Mouse (Mus musculus): Measurements from ENCODE around the gene Hist1h2bg. TPM values are rescaled to one million over a fixed set of nuclear protein-coding genes. Genes with fewer than 3 reads are reported as not detected.
"Not testable (repeated sequence)": the region's sequence is repeated elsewhere in the genome, so short reads cannot be mapped to it uniquely, and the experiment has no call there.

The Hist1h2bg gene
- polyA plus RNA-seq, 1 experiment: 9.9 TPM

- H3ac ChIP-seq (ENCODE audit: control insufficient read depth, insufficient read length, low read depth): peak overlapping the region; percentile 93
- no peaks in the 10 kb centered on the region for H3K27me3 ChIP-seq (ENCODE audit: control insufficient read depth, insufficient read depth, insufficient read length)
- peak; percentile 37 for TF ChIP-seq CEBPB (IDR thresholded peaks at IDR 0.05; ENCODE audit: low read depth)
- TF ChIP-seq MYOG (IDR thresholded peaks at IDR 0.05; ENCODE audit: control insufficient read depth, extremely low read depth, insufficient read length): no peak
- TF ChIP-seq MYOD1 (IDR thresholded peaks at IDR 0.05; ENCODE audit: control insufficient read depth, insufficient read length, low read depth): no peak
- peak overlapping the region; percentile 47 for H3K4me3 ChIP-seq (ENCODE audit: insufficient read depth, poor library complexity, severe bottlenecking)
- no peaks in the 10 kb centered on the region for H3K79me3 ChIP-seq (ENCODE audit: low read depth)
- H3K79me2 ChIP-seq (ENCODE audit: control insufficient read depth, insufficient read depth): no peaks in the 10 kb centered on the region
- H3K36me3 ChIP-seq (ENCODE audit: control insufficient read depth, insufficient read depth): no peaks in the 10 kb centered on the region
Measured at GRCm38 (mm10) chr13:23554925-23555838, 16.0 kb upstream of the Hist1h2bg start.

- peak overlapping the region; percentile 93 for H3ac ChIP-seq (ENCODE audit: control insufficient read depth, insufficient read length, low read depth)
- H3K27me3 ChIP-seq (ENCODE audit: control insufficient read depth, insufficient read depth, insufficient read length): no peaks in the 10 kb centered on the region
- H3K4me3 ChIP-seq (ENCODE audit: insufficient read depth, poor library complexity, severe bottlenecking): peak overlapping the region; percentile 47
- no peaks in the 10 kb centered on the region for H3K79me3 ChIP-seq (ENCODE audit: low read depth)
- no peaks in the 10 kb centered on the region for H3K36me3 ChIP-seq (ENCODE audit: control insufficient read depth, insufficient read depth)
- H3K79me2 ChIP-seq (ENCODE audit: control insufficient read depth, insufficient read depth): no peaks in the 10 kb centered on the region
- TF ChIP-seq MAX (IDR thresholded peaks at IDR 0.05) (peak; percentile 60), CEBPB (IDR thresholded peaks at IDR 0.05; ENCODE audit: low read depth) (no peak)
Measured at GRCm38 (mm10) chr13:23555839-23556416, 15.3 kb upstream of the Hist1h2bg start.

- no peaks in the 10 kb centered on the region for H3K79me3 ChIP-seq (ENCODE audit: low read depth)
- H3K79me2 ChIP-seq (ENCODE audit: control insufficient read depth, insufficient read depth): no peaks in the 10 kb centered on the region
- no peak overlapping the region for H3ac ChIP-seq (ENCODE audit: control insufficient read depth, insufficient read length, low read depth)
- H3K36me3 ChIP-seq (ENCODE audit: control insufficient read depth, insufficient read depth): no peaks in the 10 kb centered on the region
- H3K27me3 ChIP-seq (ENCODE audit: control insufficient read depth, insufficient read depth, insufficient read length): no peaks in the 10 kb centered on the region
- TF ChIP-seq FOSL1 (IDR thresholded peaks at IDR 0.05; ENCODE audit: insufficient read depth, low read length, poor library complexity, severe bottlenecking): no peak
- TF ChIP-seq MYOG (IDR thresholded peaks at IDR 0.05; ENCODE audit: control insufficient read depth, extremely low read depth, insufficient read length): no peak
- no peak for TF ChIP-seq MAX (IDR thresholded peaks at IDR 0.05)
- no peak for TF ChIP-seq USF1 (IDR thresholded peaks at IDR 0.05; ENCODE audit: low read depth)
- TF ChIP-seq CEBPB (IDR thresholded peaks at IDR 0.05; ENCODE audit: low read depth): no peak
- TF ChIP-seq MYOD1 (IDR thresholded peaks at IDR 0.05; ENCODE audit: control insufficient read depth, insufficient read length, low read depth): no peak
- no peak for TF ChIP-seq CTCF (IDR thresholded peaks at IDR 0.05; ENCODE audit: control insufficient read depth, insufficient read depth, insufficient read length)
- H3K4me3 ChIP-seq (ENCODE audit: insufficient read depth, poor library complexity, severe bottlenecking): no peak overlapping the region
Measured at GRCm38 (mm10) chr13:23556906-23557305, 14.3 kb upstream of the Hist1h2bg start.

- H3K79me3 ChIP-seq (ENCODE audit: low read depth); H3K27me3 ChIP-seq (ENCODE audit: control insufficient read depth, insufficient read depth, insufficient read length); H3K36me3 ChIP-seq (ENCODE audit: control insufficient read depth, insufficient read depth); H3ac ChIP-seq (ENCODE audit: control insufficient read depth, insufficient read length, low read depth); H3K79me2 ChIP-seq (ENCODE audit: control insufficient read depth, insufficient read depth); H3K4me3 ChIP-seq (ENCODE audit: insufficient read depth, poor library complexity, severe bottlenecking): not testable (repeated sequence)
Measured at GRCm38 (mm10) chr13:23560699-23561098, 10.5 kb upstream of the Hist1h2bg start.

GRCm38 (mm10) chr13:23561531-23561882 lies 9.7 kb upstream of the Hist1h2bg start:
- H3K4me3 ChIP-seq (ENCODE audit: insufficient read depth, poor library complexity, severe bottlenecking); H3K79me2 ChIP-seq (ENCODE audit: control insufficient read depth, insufficient read depth): not testable (repeated sequence)

GRCm38 (mm10) chr13:23561883-23562659 lies 9.1 kb upstream of the Hist1h2bg start, which contains the start of gene Hist1h3e:
Gene Hist1h3e, minus strand, starts transcription at chr13:23562369.
- not testable (repeated sequence) for H3K79me2 ChIP-seq (ENCODE audit: control insufficient read depth, insufficient read depth); H3K27me3 ChIP-seq (ENCODE audit: control insufficient read depth, insufficient read depth, insufficient read length); H3K4me3 ChIP-seq (ENCODE audit: insufficient read depth, poor library complexity, severe bottlenecking); H3K79me3 ChIP-seq (ENCODE audit: low read depth); H3K36me3 ChIP-seq (ENCODE audit: control insufficient read depth, insufficient read depth)
- peak within 1 kb of the TSS; percentile 63 for H3ac ChIP-seq (ENCODE audit: control insufficient read depth, insufficient read length, low read depth)

More at GRCm38 (mm10) chr13:23561531-23561882, 9.7 kb upstream of the Hist1h2bg start:
- H3K27me3 ChIP-seq (ENCODE audit: control insufficient read depth, insufficient read depth, insufficient read length); H3ac ChIP-seq (ENCODE audit: control insufficient read depth, insufficient read length, low read depth); H3K36me3 ChIP-seq (ENCODE audit: control insufficient read depth, insufficient read depth); H3K79me3 ChIP-seq (ENCODE audit: low read depth): not testable (repeated sequence)

Data from C2C12 (cell line).